Mouse (Mus musculus) liver, postnatal 0 days (tissue): ENCODE results near the gene Gnb1.

Experiments used
- CTCF ChIP-seq: sonication (generic); IDR thresholded peaks from 2 replicates; pipeline ENCODE4 v1.5.1; 2016; ENCODE audit warnings: antibody characterized with exemption, low read depth
- EP300 ChIP-seq: IDR thresholded peaks from 2 replicates; pipeline ENCODE4 v1.6.1; 2016; ENCODE audit warnings: antibody characterized with exemption, low read depth, mild to moderate bottlenecking

DNA sequence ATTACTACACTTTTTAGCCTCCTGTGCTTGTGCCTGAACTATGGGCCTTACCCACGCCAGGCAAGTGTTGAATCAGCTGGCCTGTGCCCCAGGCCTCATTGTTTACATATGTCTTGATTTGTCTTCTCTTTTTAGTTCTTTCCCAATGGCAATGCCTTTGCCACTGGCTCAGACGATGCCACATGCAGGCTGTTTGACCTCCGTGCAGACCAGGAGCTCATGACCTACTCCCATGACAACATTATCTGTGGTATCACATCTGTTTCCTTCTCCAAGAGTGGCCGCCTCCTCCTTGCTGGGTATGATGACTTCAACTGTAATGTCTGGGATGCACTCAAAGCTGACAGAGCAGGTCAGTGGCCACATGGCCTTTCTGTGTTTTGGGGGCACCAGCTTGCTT lies 63.7 kb downstream of the Gnb1 start:
- TF ChIP-seq CTCF (no peak), EP300 (no peak)
